Mouse (Mus musculus) CD4-positive, CD25-positive, alpha-beta regulatory T cell, adult 4 months (primary cell): ENCODE measurements around the gene Ofcc1. TPM values are rescaled to one million over a fixed set of nuclear protein-coding genes. Genes with fewer than 3 reads are reported as not detected.

Experiments used
- ATAC-seq: one replicate; pipeline ENCODE4 v1.8.0; 2017
- polyA plus RNA-seq, 2 experiments: library from polyadenylated mRNA; unstranded; fragments of 100-300 nt; shearing (Covaris generic); gene quantifications; one replicate each; pipeline ENCODE4 v1.2.1; 2017

Ofcc1 gene
- not detected for polyA plus RNA-seq

GRCm38 (mm10) chr13:40361288-40361687, at the start of gene Ofcc1:
Gene Ofcc1, minus strand, starts transcription at chr13:40361450.
- no peak for ATAC-seq

- no peak for ATAC-seq
Measured at GRCm38 (mm10) chr13:40390120-40390519, 28.9 kb upstream of the Ofcc1 start.

GRCm38 (mm10) chr13:40387446-40387845, 26.2 kb upstream of the Ofcc1 start:
- no peak for ATAC-seq

GRCm38 (mm10) chr13:40384962-40385361, 23.7 kb upstream of the Ofcc1 start:
- ATAC-seq = no peak

- ATAC-seq = no peak
Measured at GRCm38 (mm10) chr13:40376773-40377172, 15.5 kb upstream of the Ofcc1 start.

GRCm38 (mm10) chr13:40366762-40367161, 5.5 kb upstream of the Ofcc1 start:
- no peak for ATAC-seq

GRCm38 (mm10) chr13:40364855-40365254, 3.6 kb upstream of the Ofcc1 start:
- ATAC-seq = no peak

GRCm38 (mm10) chr13:40360692-40361091, 558 bp downstream of the Ofcc1 start:
- no peak for ATAC-seq

- no peak for ATAC-seq
Measured at GRCm38 (mm10) chr13:40347045-40347444, 14.2 kb downstream of the Ofcc1 start.

GRCm38 (mm10) chr13:40323301-40323700, 37.9 kb downstream of the Ofcc1 start:
- no peak for ATAC-seq

- ATAC-seq = no peak
Measured at GRCm38 (mm10) chr13:40320814-40321525, 40.3 kb downstream of the Ofcc1 start.

GRCm38 (mm10) chr13:40317731-40318130, 43.5 kb downstream of the Ofcc1 start:
- ATAC-seq = no peak

- no peak for ATAC-seq
Measured at GRCm38 (mm10) chr13:40315158-40315792, 46.0 kb downstream of the Ofcc1 start.

GRCm38 (mm10) chr13:40292891-40293290, 68.4 kb downstream of the Ofcc1 start:
- ATAC-seq = no peak

- ATAC-seq = no peak
Measured at GRCm38 (mm10) chr13:40290846-40291245, 70.4 kb downstream of the Ofcc1 start.

GRCm38 (mm10) chr13:40288650-40289049, 72.6 kb downstream of the Ofcc1 start:
- ATAC-seq = no peak

- ATAC-seq = no peak
Measured at GRCm38 (mm10) chr13:40287266-40288002, 73.8 kb downstream of the Ofcc1 start.

- no peak for ATAC-seq
Measured at GRCm38 (mm10) chr13:40285234-40285791, 75.9 kb downstream of the Ofcc1 start.

GRCm38 (mm10) chr13:40280616-40281015, 80.6 kb downstream of the Ofcc1 start:
- no peak for ATAC-seq

- ATAC-seq = no peak
Measured at GRCm38 (mm10) chr13:40267546-40267945, 93.7 kb downstream of the Ofcc1 start.

- no peak for ATAC-seq
Measured at GRCm38 (mm10) chr13:40263087-40263807, 98.0 kb downstream of the Ofcc1 start.

- no peak for ATAC-seq
Measured at GRCm38 (mm10) chr13:40258757-40259156, 102.5 kb downstream of the Ofcc1 start.

- ATAC-seq = no peak
Measured at GRCm38 (mm10) chr13:40243821-40244220, 117.4 kb downstream of the Ofcc1 start.
